Mouse (Mus musculus): ENCODE data around the gene Cx3cr1.
"Not testable (repeated sequence)": the region's sequence is repeated elsewhere in the genome, so short reads cannot be mapped to it uniquely, and the experiment has no call there.

Gene Cx3cr1

DNA sequence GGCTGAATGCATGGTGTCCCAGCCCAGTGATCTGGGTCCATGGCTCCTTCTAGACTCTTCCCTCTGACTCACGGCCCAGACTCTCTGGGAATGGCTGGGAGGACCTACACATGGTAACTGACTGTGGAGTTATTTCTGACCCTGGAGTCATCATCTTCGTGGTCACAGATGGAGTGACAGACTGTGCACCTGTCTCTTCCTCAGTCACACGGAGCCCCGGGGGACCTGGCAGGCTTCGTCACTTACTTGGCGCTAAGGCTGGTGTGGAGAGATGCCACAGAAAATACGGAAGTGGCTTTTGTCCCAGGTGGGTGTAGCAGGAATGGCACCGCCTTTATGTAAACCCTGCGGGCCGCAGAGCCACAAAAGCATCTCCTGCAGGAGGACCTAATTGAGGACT is 45.5 kb downstream of the Cx3cr1 start:
- no peak for DNase-seq

- DNase-seq = no peak
Measured at GRCm38 (mm10) chr9:120023086-120023811, 46.4 kb downstream of the Cx3cr1 start, which contains the start of gene Xirp1. Gene Xirp1 (minus strand): TSS chr9:120023598.

- no peak for DNase-seq
Measured at GRCm38 (mm10) chr9:120021164-120021563, 48.5 kb downstream of the Cx3cr1 start.

GRCm38 (mm10) chr9:120020285-120020890 is 49.3 kb downstream of the Cx3cr1 start:
- peak; percentile 88 for DNase-seq

- DNase-seq = no peak
Measured at GRCm38 (mm10) chr9:120016956-120017355, 52.7 kb downstream of the Cx3cr1 start.

DNA sequence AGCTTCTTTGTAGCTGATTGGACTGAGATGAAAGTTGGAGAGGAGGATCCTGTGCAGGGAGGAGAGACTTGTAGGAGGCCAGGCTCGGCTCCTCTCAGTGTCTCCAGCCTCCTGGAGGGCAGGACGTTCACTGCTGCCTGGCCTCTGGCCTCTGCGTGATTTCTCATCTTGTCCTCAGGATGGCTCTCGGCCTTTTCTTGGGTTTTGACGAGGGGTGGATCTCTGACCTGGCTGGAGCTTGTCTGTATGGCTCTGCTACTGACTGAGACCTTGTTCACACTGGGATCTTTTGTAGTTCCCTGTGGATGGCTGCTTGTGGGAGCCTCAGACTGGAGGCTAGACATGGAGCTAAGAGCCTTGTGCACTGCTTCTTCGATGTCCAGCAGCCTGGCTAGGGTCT is 54.9 kb downstream of the Cx3cr1 start:
- no peak for DNase-seq

DNA sequence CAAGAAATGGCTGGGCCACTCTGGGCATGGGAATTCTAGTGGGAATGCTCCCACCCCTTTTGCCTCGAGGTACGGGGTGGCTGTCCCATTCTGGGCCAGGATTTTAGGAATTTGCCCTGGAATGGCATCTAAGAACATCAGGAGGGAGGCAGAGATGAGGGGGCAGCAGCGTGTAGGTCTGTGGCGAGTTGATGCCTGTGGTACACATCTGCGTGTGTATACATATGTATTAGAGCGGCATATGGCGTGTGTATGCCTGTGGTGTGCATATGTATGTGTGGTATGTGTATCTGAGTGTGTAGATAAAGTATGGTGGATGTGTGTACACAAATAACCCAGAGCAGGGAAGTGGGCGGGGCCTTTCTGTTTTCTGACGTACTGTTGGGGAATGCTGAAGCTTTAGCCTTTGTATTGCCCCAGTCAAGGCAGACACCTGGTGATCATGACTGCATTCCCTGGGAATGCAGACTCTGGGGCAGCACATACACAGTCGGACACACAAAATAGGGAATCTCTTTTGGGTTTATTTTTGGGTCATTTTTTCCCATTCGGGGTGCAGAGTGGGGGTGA is 56.3 kb downstream of the Cx3cr1 start:
- DNase-seq = no peak

DNA sequence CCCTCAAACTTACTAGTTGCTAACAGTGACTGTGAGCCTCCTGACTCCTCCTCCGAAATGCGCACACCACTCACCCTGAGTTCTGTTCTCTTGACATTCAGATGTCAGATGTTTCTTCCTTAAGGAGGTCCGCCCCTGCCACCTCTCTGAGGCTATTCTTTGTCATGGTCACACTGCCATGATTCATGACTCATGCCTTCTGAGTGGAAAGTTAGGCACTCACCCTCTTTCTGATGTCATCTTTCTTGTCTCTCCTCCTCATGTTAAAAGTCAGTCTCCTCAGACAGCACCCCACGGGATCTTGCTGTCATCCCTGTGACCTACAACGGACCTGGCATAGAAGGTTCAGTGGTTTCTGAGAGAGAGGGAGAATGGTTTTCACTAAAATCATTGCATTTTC is 56.9 kb downstream of the Cx3cr1 start:
- DNase-seq = no peak

DNA sequence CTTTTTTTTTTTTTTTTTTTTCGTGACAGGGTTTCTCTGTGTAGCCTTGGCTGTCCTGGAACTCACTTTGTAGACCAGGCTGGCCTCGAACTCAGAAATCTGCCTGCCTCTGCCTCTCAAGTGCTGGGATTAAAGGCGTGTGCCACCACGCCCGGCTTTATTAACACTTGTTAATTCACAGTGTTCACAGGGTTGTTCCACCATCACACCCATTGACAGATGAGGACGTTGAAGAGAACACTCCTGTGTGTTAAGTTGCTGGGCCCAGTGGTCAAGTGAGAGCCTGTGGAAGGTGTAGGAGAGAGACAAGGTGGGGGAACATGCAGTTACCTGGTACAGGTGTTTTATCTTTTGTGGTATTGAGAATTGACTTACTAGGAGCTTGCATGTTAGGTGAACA is 57.5 kb downstream of the Cx3cr1 start:
- not testable (repeated sequence) for DNase-seq

GRCm38 (mm10) chr9:120011533-120011932 is 58.1 kb downstream of the Cx3cr1 start:
- peak; percentile 78 for DNase-seq

DNA sequence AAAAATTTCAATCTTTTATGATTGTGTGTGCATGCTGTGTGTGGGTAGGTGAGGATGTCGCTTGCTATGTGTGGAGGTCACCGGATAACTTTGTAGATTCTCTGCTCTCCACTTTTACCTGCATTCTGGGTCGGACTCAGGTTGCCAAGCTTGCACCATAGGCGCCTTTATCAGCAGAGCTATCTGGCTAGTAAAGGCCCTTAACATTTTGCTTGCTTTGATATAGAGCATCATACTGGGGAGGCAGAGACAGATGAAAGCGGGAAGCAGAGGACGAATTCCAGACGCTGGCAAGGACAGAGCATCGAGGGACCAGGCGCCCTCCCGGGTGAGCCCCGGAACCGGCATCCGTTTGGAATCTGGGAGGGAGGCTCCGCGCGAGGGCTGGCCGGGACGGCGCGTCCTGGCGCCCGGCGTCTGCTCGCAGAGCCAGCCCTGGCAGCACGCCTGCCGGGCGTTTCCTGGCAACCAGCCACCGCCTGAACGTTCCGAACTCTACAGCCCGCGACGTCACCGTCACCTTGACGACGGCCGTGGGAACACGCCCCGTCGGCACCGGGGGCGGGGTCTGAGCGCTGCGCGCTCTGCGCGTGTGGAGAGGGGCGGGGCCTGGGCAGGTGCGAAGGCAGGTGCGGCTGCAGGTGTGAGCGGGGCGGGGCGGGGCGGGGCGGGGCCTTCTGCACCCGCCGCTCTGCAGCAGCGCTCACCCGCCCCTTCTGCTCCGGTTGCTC is 58.7 kb downstream of the Cx3cr1 start:
- peak; percentile 98 for DNase-seq

DNA sequence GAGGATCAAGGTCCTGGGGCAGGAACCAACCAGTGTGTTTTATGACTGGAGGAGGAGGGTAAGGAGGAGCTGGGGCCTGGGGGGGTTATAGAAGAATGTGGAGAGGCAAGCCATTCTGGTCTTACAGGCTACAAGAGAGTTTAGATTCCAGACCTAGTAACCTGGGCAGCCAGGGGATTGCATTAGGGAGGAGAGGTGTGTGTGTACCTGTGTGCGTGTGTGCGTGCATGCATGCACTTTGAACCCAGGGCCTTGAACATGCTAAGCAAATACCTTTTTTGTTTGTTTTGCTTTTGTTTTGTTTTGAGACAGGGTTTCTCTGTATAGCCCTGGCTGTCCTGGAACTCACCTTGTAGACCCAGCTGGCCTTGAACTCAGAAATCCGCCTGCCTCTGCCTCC is 59.8 kb downstream of the Cx3cr1 start:
- no peak for DNase-seq

GRCm38 (mm10) chr9:120009226-120009841 is 60.3 kb downstream of the Cx3cr1 start:
- DNase-seq = no peak

DNA sequence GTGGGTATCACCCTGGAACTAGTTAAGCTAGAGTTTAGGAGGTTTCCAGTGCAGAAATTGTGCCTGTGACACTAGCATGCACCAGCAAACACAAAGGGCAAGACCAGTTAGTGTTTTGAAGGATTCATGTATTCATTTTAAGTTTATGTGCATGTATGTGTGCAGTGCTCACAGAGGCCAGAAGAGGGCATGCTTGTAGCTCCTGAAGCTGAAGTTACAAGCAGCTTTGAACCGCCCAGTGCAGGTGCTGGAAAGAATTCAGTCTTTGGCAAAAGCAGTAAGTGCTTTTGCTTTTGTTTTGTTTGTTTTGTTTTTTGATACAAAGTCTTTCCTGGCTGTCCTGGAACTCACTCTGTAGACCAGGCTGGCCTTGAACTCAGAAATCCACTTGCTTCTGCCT is 61.8 kb downstream of the Cx3cr1 start:
- DNase-seq = no peak

GRCm38 (mm10) chr9:120005936-120006335 is 63.7 kb downstream of the Cx3cr1 start:
- no peak for DNase-seq

GRCm38 (mm10) chr9:120002893-120003292 is 66.8 kb downstream of the Cx3cr1 start:
- DNase-seq = no peak

GRCm38 (mm10) chr9:120001945-120002725 is 67.5 kb downstream of the Cx3cr1 start:
- peak; percentile 87 for DNase-seq

DNA sequence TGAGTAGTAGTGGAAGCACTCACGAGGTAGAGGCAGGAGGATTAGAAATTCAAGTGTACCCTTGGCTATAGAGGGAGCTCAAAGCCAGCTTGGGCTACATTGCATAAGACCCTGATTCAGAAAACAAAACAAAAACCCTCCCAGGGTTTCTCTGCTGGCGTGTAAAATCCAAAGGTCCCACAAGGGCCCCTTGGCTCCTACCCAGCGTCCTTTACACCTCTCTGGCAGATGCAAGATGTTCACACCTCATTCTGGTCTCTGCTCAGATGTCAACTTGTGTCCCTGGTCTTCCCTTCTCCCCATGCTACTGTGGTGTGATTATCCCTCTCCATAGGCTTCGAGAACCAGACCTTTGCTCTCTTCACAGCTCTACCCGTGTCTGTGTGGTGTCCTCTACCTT is 68.9 kb downstream of the Cx3cr1 start:
- no peak for DNase-seq

DNA sequence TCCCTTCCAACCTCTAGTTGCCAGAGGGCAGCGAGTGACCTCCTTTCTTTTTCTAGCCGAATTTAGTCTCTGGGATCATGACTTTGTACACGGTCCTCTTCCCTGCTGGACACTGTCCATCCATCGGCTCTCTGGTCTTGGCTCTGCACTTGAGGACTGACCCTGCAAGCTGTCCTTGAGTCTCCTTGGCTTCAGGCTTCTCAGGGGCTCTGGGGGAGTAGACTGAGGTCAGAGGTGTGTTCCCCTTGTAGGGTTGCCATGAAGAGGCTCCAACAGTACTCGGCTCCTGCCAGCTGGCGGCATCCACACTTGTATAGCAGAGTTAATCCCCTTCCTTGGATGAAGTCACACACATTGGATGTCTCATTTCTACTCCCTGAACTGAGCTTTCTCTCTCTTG is 70.0 kb downstream of the Cx3cr1 start:
- DNase-seq = no peak

DNA sequence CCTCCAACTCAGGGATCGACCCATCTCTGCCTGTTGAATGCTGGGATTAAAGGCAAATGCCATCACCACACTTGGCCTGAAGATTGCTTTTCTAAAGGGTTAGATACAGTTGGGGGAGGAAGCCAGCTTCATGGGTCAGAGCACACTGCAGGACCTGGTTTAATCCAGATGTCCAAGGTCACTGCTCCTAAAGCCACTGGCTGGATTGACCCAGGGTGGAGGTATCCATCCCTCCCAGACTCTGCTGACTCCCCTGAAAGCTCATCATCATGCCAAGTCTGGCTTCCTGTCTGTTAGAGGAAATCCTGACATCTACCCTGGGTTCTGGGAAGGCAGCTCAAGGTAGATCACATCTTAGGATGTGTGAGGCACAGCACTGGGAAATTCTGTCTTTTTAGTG is 70.9 kb downstream of the Cx3cr1 start:
- DNase-seq = no peak

- no peak for DNase-seq
Measured at GRCm38 (mm10) chr9:119996080-119996479, 73.6 kb downstream of the Cx3cr1 start.

DNA sequence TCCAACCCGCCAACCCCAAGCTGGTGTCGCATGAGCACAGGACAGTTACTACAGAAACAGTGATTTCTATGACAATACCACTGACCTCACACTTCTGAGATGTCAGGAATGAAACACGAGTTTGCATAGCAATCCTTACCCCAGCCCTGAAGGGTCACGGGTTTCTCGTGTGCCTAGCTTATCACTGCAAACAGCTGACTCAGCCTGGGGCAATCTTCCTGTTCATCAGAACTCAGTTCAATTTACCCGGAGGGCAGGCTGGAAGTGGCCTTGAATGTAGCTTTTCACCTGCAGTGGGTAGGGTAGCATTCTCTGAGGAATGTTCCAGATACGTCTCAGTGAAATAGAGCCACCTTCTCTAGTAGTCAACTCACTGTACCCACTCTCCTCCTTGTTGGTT is 75.5 kb downstream of the Cx3cr1 start:
- DNase-seq = peak; percentile 30
